Mouse (Mus musculus) embryo, embryonic 9.5 days (tissue): ENCODE measurements around the gene Ptpru.
"Not testable (repeated sequence)": the region's sequence is repeated elsewhere in the genome, so short reads cannot be mapped to it uniquely, and the experiment has no call there.

ENCODE experiments used
- DNase-seq: peaks from one replicate; pipeline ENCODE4 v3.0.0-alpha.2; 2017; ENCODE audit errors: extremely low spot score

Ptpru gene

GRCm38 (mm10) chr4:131833971-131834609 is 4.0 kb downstream of the Ptpru start:
- DNase-seq = no peak

- no peak for DNase-seq
Measured at GRCm38 (mm10) chr4:131832759-131833407, 5.2 kb downstream of the Ptpru start.

- no peak for DNase-seq
Measured at GRCm38 (mm10) chr4:131831546-131832045, 6.5 kb downstream of the Ptpru start.

- no peak for DNase-seq
Measured at GRCm38 (mm10) chr4:131829123-131829522, 9.0 kb downstream of the Ptpru start.

GRCm38 (mm10) chr4:131826905-131827304 is 11.2 kb downstream of the Ptpru start:
- peak; percentile 69 for DNase-seq

- no peak for DNase-seq
Measured at GRCm38 (mm10) chr4:131825830-131826229, 12.3 kb downstream of the Ptpru start.

GRCm38 (mm10) chr4:131824939-131825338 is 13.1 kb downstream of the Ptpru start:
- DNase-seq = no peak

- no peak for DNase-seq
Measured at GRCm38 (mm10) chr4:131822583-131822982, 15.5 kb downstream of the Ptpru start.

- no peak for DNase-seq
Measured at GRCm38 (mm10) chr4:131821161-131821731, 16.8 kb downstream of the Ptpru start.

- DNase-seq = no peak
Measured at GRCm38 (mm10) chr4:131818926-131819325, 19.2 kb downstream of the Ptpru start.

- no peak for DNase-seq
Measured at GRCm38 (mm10) chr4:131815774-131816173, 22.3 kb downstream of the Ptpru start.

GRCm38 (mm10) chr4:131814869-131815268 is 23.2 kb downstream of the Ptpru start:
- DNase-seq = no peak

- DNase-seq = no peak
Measured at GRCm38 (mm10) chr4:131813798-131814197, 24.3 kb downstream of the Ptpru start.

- DNase-seq = no peak
Measured at GRCm38 (mm10) chr4:131812458-131812857, 25.6 kb downstream of the Ptpru start.

- no peak for DNase-seq
Measured at GRCm38 (mm10) chr4:131805255-131805654, 32.8 kb downstream of the Ptpru start.

GRCm38 (mm10) chr4:131804732-131805131 is 33.4 kb downstream of the Ptpru start:
- DNase-seq = not testable (repeated sequence)

GRCm38 (mm10) chr4:131803846-131804245 is 34.2 kb downstream of the Ptpru start:
- no peak for DNase-seq

GRCm38 (mm10) chr4:131798968-131799367 is 39.1 kb downstream of the Ptpru start:
- peak; percentile 51 for DNase-seq

GRCm38 (mm10) chr4:131797920-131798319 is 40.2 kb downstream of the Ptpru start:
- DNase-seq = no peak

GRCm38 (mm10) chr4:131797483-131797882 is 40.6 kb downstream of the Ptpru start:
- DNase-seq = no peak

GRCm38 (mm10) chr4:131796312-131797080 is 41.6 kb downstream of the Ptpru start:
- no peak for DNase-seq

GRCm38 (mm10) chr4:131786800-131787199 is 51.3 kb downstream of the Ptpru start:
- DNase-seq = no peak
